Mouse (Mus musculus): ENCODE measurements around the gene Fibp.

DNA sequence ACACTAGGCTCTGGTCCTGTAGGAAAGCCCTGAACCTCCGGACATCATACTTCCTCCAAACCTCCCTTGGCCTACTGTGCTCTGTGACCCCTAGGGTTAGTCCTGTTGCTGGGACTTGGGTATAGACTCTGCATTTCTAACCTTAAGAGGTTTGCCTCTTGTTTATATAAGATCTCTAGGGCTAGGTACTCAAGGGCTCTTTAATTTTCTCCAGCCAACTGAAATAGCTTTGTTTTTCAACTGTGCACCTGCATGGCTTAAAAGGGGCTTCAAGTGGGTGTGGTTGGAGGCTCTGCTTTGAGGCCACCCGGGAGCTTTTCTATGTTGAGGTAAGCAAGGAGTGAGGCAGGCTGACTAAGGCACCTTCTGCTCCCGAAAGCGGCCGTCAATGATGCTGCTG, 24.1 kb downstream of the Fibp start:
- TF ChIP-seq CTCF (IDR thresholded peaks at IDR 0.05) (no peak), POLR2A (IDR thresholded peaks at IDR 0.05; ENCODE audit: insufficient read depth, low read depth, low read length) (0 out of 2 replicates have a peak, but pooled peaks have one; percentile 5), EP300 (IDR thresholded peaks at IDR 0.05; ENCODE audit: insufficient read depth, low read depth, low read length) (no peak)

All from heart, adult 2 months (tissue).